Mouse (Mus musculus) limb, embryonic 13.5 days (tissue): ENCODE measurements around the gene Ska3. TPM values are rescaled to one million over a fixed set of nuclear protein-coding genes. Genes with fewer than 3 reads are reported as not detected.

ENCODE experiments used
- ATAC-seq: fragments of 200-750 bp; cut with Nextera tagmentation; 2 replicates; pipeline ENCODE4 v1.8.0; 2017; ENCODE audit warnings: low read depth, moderate number of reproducible peaks, moderate TSS enrichment; ENCODE audit not compliant: low FRiP score
- H3K27ac ChIP-seq: fragments of 300-500 bp; sonication (generic); 2 replicates; pipeline ENCODE4 v1.5.1; 2015; ENCODE audit warnings: inconsistent platforms, mild to moderate bottlenecking, moderate library complexity
- H3K27me3 ChIP-seq: fragments of 300-500 bp; sonication (generic); 2 replicates; pipeline ENCODE4 v1.6.1; 2015; ENCODE audit warnings: mild to moderate bottlenecking, inconsistent platforms
- H3K36me3 ChIP-seq: fragments of 300-500 bp; sonication (generic); 2 replicates; pipeline ENCODE4 v1.6.1; 2015; ENCODE audit warnings: inconsistent platforms, mild to moderate bottlenecking, moderate library complexity
- H3K4me1 ChIP-seq: fragments of 300-500 bp; sonication (generic); 2 replicates; pipeline ENCODE4 v1.6.1; 2015; ENCODE audit warnings: inconsistent platforms
- H3K4me2 ChIP-seq: fragments of 300-500 bp; sonication (generic); replicated peaks from 2 replicates; pipeline ENCODE4 v1.6.1; 2015; ENCODE audit warnings: inconsistent platforms, mild to moderate bottlenecking, moderate library complexity
- H3K4me3 ChIP-seq: fragments of 300-500 bp; sonication (generic); 2 replicates; pipeline ENCODE4 v1.5.1; 2015; ENCODE audit warnings: moderate library complexity, mild to moderate bottlenecking, inconsistent platforms
- H3K9ac ChIP-seq: fragments of 300-500 bp; sonication (generic); 2 replicates; pipeline ENCODE4 v1.6.1; 2015; ENCODE audit warnings: mild to moderate bottlenecking, inconsistent platforms
- H3K9me3 ChIP-seq: fragments of 300-500 bp; sonication (generic); 2 replicates; pipeline ENCODE4 v1.6.1; 2016; ENCODE audit warnings: inconsistent platforms
- WGBS: fragments of 180-500 bp; shearing (Covaris S2); methylation state at CpG from one replicate; pipeline ENCODE4 v1.1.7; 2015; 5-methylcytosine and 5-hydroxymethylcytosine counted together
- microRNA-seq: library from miRNA; unstranded; fragments of <30 nt; microRNA quantifications from one replicate; pipeline ENCODE4, GENCODE M21; 2016
- polyA plus RNA-seq: library from polyadenylated mRNA; unstranded; fragments of >200 nt; fragmentation: Nextera tagmentation; extraction: Ambion mirVana; gene quantifications from 2 replicates; pipeline ENCODE4 v1.2.1, GENCODE M21; 2015

Gene Ska3
- polyA plus RNA-seq, 1 experiment from 2014 or later, result 42.4 TPM

GRCm38 (mm10) chr14:57789759-57790158 lies 36.2 kb downstream of the Ska3 start:
- H3K4me3 ChIP-seq, result no peak overlapping the region

GRCm38 (mm10) chr14:57789311-57789710 lies 36.7 kb downstream of the Ska3 start:
- Histone ChIP-seq H3K9ac (no peak overlapping the region), H3K9me3 (no peaks in the 10 kb centered on the region), H3K27me3 (no peaks in the 10 kb centered on the region), H3K27ac (no peak overlapping the region), H3K4me1 (no peaks in the 10 kb centered on the region), H3K4me2 (no peak overlapping the region), H3K4me3 (no peak overlapping the region), H3K36me3 (no peaks in the 10 kb centered on the region)
- 63% methylated on average over 2 of the region's 2 CpGs for WGBS
- no peak for ATAC-seq

More at GRCm38 (mm10) chr14:57789759-57790158, 36.2 kb downstream of the Ska3 start:
- 89% methylated on average over 9 of the region's 9 CpGs for WGBS
- Histone ChIP-seq H3K4me1 (no peaks in the 10 kb centered on the region), H3K9ac (no peak overlapping the region), H3K36me3 (no peaks in the 10 kb centered on the region), H3K4me2 (no peak overlapping the region), H3K27me3 (no peaks in the 10 kb centered on the region), H3K27ac (no peak overlapping the region), H3K9me3 (no peaks in the 10 kb centered on the region)
- no peak for ATAC-seq

DNA sequence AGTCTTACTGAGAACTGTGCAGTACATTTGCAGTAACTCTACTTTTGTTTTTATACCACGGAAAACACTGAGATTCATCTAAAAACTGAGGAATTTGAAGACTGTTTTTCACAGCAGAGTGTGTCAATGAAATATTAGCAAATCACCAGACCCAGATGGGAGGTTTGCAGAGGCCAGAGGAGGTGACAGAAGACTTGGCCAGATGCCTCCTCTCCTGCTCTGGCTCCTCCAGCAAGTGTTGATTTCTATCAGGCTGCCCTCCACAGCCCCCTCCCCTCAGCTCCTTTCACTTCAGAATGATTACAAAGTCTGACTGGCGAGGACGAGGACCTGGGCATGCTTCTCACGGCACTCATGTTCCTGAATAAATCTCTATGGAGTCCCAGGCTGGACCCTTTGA lies 38.6 kb downstream of the Ska3 start:
- WGBS, result 56% methylated on average over 4 of the region's 4 CpGs

GRCm38 (mm10) chr14:57772157-57772815 lies 53.7 kb downstream of the Ska3 start:
- H3K27me3 ChIP-seq, result no peaks in the 10 kb centered on the region
- H3K4me2 ChIP-seq, result no peak overlapping the region
- no peaks in the 10 kb centered on the region for H3K4me1 ChIP-seq
- no peak overlapping the region for H3K9ac ChIP-seq
- H3K36me3 ChIP-seq, result no peaks in the 10 kb centered on the region
- no peak for ATAC-seq
- WGBS, result 83% methylated on average over 6 of the region's 6 CpGs
- no peak overlapping the region for H3K27ac ChIP-seq
- H3K4me3 ChIP-seq, result no peak overlapping the region
- no peaks in the 10 kb centered on the region for H3K9me3 ChIP-seq

More for the DNA sequence above, 38.6 kb downstream of the Ska3 start:
- H3K9me3 ChIP-seq, result no peaks in the 10 kb centered on the region
- H3K4me1 ChIP-seq, result no peaks in the 10 kb centered on the region
- no peak for ATAC-seq
- H3K27ac ChIP-seq, result no peak overlapping the region
- H3K27me3 ChIP-seq, result no peaks in the 10 kb centered on the region
- no peaks in the 10 kb centered on the region for H3K36me3 ChIP-seq
- H3K4me2 ChIP-seq, result no peak overlapping the region
- no peak overlapping the region for H3K4me3 ChIP-seq
- H3K9ac ChIP-seq, result no peak overlapping the region

DNA sequence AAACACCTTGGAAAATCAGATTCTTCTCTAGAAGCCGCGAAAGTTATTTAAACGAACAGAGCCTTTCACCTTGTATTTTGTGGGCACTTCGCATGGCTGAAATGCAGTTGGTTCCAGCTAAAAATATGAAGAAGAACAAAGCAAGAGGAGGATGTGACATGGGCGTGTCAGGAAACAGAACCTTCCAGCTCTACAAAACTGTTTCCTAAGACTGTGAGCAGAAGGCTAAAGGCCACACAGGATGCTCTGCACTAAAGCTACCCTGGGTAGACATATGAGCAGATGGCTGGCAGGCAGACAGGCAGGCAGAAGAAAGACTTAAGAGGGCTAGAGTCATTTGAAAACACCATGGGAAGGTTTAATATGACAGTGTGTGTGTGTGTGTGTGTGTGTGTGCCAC lies 56.9 kb downstream of the Ska3 start:
- no peaks in the 10 kb centered on the region for H3K27me3 ChIP-seq
- H3K9me3 ChIP-seq, result no peaks in the 10 kb centered on the region
- WGBS, result 92% methylated on average over 5 of the region's 5 CpGs
- H3K4me3 ChIP-seq, result no peak overlapping the region
- no peak overlapping the region for H3K27ac ChIP-seq
- no peaks in the 10 kb centered on the region for H3K4me1 ChIP-seq
- no peak overlapping the region for H3K9ac ChIP-seq
- ATAC-seq, result no peak
- H3K36me3 ChIP-seq, result no peaks in the 10 kb centered on the region
- H3K4me2 ChIP-seq, result no peak overlapping the region

DNA sequence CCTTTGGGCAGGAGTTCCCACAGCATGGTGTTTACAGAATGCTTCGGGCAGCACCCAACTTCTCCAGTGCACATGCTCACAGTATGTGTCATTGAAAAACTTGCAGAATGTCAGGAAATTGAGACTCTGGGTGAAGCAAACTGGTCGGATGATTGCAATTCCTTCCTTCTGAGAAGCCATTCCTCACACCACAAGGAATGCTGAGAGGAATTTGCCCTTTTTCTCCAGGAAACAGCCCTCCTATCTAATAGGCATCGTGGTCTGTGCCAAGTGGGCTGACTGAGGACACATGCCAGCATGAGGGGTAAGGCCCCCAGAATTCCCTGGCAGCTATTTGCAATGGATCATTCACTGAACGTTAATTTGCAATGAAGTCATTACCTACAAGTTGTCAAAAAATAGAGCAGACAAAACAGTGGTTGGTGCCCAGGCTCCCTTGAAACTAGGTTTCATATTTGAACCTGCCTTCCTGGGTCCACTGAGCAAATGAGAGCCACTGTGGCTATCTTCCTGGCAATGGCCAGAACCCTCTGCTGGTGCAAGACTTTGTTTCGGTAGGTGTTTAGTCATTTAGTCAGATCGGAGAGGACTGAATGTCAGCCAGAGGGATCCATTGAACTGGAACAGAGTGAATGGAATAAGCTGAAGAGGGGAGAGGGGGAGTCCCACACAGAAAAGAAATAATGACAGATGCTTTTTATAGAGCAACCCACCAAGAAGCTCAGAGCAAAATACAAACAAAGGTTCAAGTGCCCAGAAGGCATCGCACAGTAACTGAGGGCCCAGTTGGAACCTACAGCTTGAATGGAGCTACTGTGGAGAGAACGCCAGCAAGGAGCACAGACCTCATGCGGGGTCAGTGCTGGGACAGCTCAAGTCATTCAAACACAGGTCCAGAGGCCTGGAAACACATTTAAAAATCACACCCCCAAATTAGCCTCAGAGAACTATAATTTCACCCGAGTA lies 65.3 kb downstream of the Ska3 start:
- H3K36me3 ChIP-seq, result no peaks in the 10 kb centered on the region
- no peak overlapping the region for H3K9ac ChIP-seq
- no peak overlapping the region for H3K27ac ChIP-seq
- ATAC-seq, result no peak
- H3K27me3 ChIP-seq, result no peaks in the 10 kb centered on the region
- H3K9me3 ChIP-seq, result no peaks in the 10 kb centered on the region
- H3K4me3 ChIP-seq, result no peak overlapping the region
- no peak overlapping the region for H3K4me2 ChIP-seq
- WGBS, result 70% methylated on average over 10 of the region's 10 CpGs
- H3K4me1 ChIP-seq, result peaks cover 12% of the 10 kb centered on the region; the same call in 1 of the 2 replicates

- Histone ChIP-seq H3K27ac (no peak within 1 kb of the TSS), H3K36me3 (no peaks in the 10 kb centered on the region), H3K4me3 (no peak within 1 kb of the TSS), H3K9me3 (no peaks in the 10 kb centered on the region), H3K9ac (no peak within 1 kb of the TSS), H3K27me3 (no peaks in the 10 kb centered on the region), H3K4me1 (peaks cover 15% of the 10 kb centered on the region; the same call in 1 of the 2 replicates), H3K4me2 (no peak within 1 kb of the TSS)
- 72% methylated on average over 4 of the region's 4 CpGs for WGBS
- ATAC-seq, result no peak
These were observed 67.7 kb downstream of the Ska3 start, which contains the start of gene Lats2 for GRCm38 (mm10) chr14:57758237-57758636. Gene Lats2 (minus strand): TSS chr14:57758388.

Small RNA genes within 50 kb of the gene (microRNA-seq; reads per million reads assigned to microRNA genes)
- not detected for gene Mir3077

Other genes starting within 250 kb of the Ska3 start
- gene Xpo4, start 160.8 kb downstream of the Ska3 start, polyA plus RNA-seq, result 26.4 and 28.2 TPM in 2 replicates
- gene Gm49361, start 80.1 kb downstream of the Ska3 start, polyA plus RNA-seq, result not detected in 2 replicates
- gene Lats2, start 67.8 kb downstream of the Ska3 start, polyA plus RNA-seq, result 27.6 and 29.4 TPM in 2 replicates
- gene Sap18, start 28.0 kb downstream of the Ska3 start, polyA plus RNA-seq, result 25.9 and 30.2 TPM in 2 replicates
- 128 and 146 TPM in 2 replicates for gene Mrpl57, start within 50 bp of the Ska3 start, polyA plus RNA-seq
- gene Zdhhc20, start 64.1 kb upstream of the Ska3 start, polyA plus RNA-seq, result 81.8 and 83.4 TPM in 2 replicates
- gene Micu2, start 173.1 kb upstream of the Ska3 start, polyA plus RNA-seq, result 93.8 and 100.0 TPM in 2 replicates
- gene Fgf9, start 244.4 kb upstream of the Ska3 start, polyA plus RNA-seq, result 14.1 TPM in 2 replicates